Mouse (Mus musculus) G1E (cell line): ENCODE results near the gene Tmprss7. TPM values are rescaled to one million over a fixed set of nuclear protein-coding genes. Genes with fewer than 3 reads are reported as not detected.

Experiments
- ATAC-seq: 2 replicates; pipeline ENCODE4 v1.8.0; 2016; ENCODE audit warnings: mild to moderate bottlenecking; ENCODE audit not compliant: insufficient number of reproducible peaks, poor library complexity, low FRiP score, severe bottlenecking; ENCODE audit errors: extremely low read depth
- DNase-seq: peaks from one replicate; pipeline ENCODE4 v3.0.0; 2012; ENCODE audit warnings: low spot score
- H3K27me3 ChIP-seq: 2 replicates; pipeline ENCODE4 v1.6.1; 2012; ENCODE audit warnings: mild to moderate bottlenecking, low read length, inconsistent platforms; ENCODE audit not compliant: insufficient read depth
- H3K36me3 ChIP-seq: replicated peaks from 2 replicates; pipeline ENCODE3; 2012; ENCODE audit warnings: mild to moderate bottlenecking, inconsistent platforms
- H3K4me1 ChIP-seq: 2 replicates; pipeline ENCODE4 v1.6.1; 2012; ENCODE audit warnings: low read depth, low read length, inconsistent platforms, mixed read lengths; ENCODE audit not compliant: insufficient read depth
- H3K4me3 ChIP-seq: 2 replicates; pipeline ENCODE4 v1.5.1; 2012; ENCODE audit warnings: low read depth, mild to moderate bottlenecking, inconsistent platforms, low read length, moderate library complexity, mixed read lengths
- H3K9me3 ChIP-seq: replicated peaks from 2 replicates; pipeline ENCODE4 v1.6.1; 2012; ENCODE audit warnings: inconsistent platforms
- CTCF ChIP-seq: IDR thresholded peaks from 2 replicates; pipeline ENCODE4 v1.5.1; 2012; ENCODE audit warnings: low read depth, low read length, inconsistent platforms, mixed read lengths
- GATA1 ChIP-seq: IDR thresholded peaks from 2 replicates; pipeline ENCODE4 v1.6.1; 2012; ENCODE audit warnings: borderline replicate concordance, low read length, inconsistent platforms, mixed read lengths
- GATA2 ChIP-seq: IDR thresholded peaks from 2 replicates; pipeline ENCODE4 v1.6.1; 2012; ENCODE audit warnings: low read depth, low read length, inconsistent platforms, borderline replicate concordance
- POLR2AphosphoS5 ChIP-seq: IDR thresholded peaks from 2 replicates; pipeline ENCODE4 v1.6.1; 2012; ENCODE audit warnings: low read depth, low read length, inconsistent platforms; ENCODE audit not compliant: insufficient replicate concordance
- TAL1 ChIP-seq: conservative IDR thresholded peaks from 2 replicates; pipeline ENCODE4 v1.6.1; 2012; ENCODE audit warnings: low read depth, low read length, inconsistent platforms, mixed read lengths
- polyA plus RNA-seq: library from polyadenylated mRNA; stranded (reverse); fragments of >175 nt; gene quantifications from 2 replicates; pipeline ENCODE4 v1.2.3, GENCODE M21; 2012
- total RNA-seq, 2 experiments: library from RNA; stranded (forward) in 1 of 2; stranded (reverse) in 1 of 2; fragments of 200-1000 nt in 1 of 2; fragments of >200 nt in 1 of 2; fragmentation: Nextera tagmentation in 1 of 2; gene quantifications; 2 replicates each; pipeline ENCODE4 v1.2.3; 2014 to 2017

The Tmprss7 gene
- total and polyA plus RNA-seq, 3 experiments: 1.8 TPM; not detected in 2

DNA sequence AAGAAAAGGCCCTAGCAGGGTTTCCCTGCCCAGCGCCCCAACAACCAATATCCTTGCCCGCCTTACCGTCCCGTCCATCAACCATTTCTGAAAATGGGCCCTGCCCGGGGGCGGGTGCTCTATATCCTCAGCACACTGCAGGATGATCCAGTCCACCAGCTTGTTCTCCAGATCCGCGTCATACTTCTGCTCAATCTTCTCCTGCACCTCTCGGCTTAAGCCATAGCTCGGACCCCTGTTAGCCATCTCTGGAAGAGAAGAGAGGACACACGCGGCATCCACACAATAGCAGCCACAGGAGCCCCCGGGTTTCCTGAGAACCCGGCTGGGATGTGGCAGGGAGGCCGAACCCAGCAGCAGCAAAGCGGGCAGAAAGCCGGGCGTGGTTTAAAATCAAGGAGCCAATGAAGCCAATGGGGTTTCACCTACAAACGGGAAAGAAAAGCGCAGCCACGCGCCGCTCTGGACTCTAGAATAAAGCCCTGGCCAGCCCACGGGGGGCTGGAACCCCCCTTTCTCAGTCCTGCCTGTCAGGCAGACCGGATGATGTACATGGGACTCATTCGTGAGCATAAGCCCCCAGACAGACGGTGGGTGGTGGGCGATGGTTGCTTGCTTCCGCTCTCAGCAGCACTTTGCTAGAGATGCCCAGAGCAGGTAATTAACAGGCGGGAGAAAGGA lies 30.7 kb upstream of the Tmprss7 start, which contains the start of gene Tagln3:
TSS of gene Tagln3 (minus strand) at position 548 of the 681 bp plus-strand sequence.
- ATAC-seq: no peak
- peaks cover 11% of the 10 kb centered on the region for H3K36me3 ChIP-seq
- 0 out of 2 replicates have a peak, but pooled peaks cover 3% of the 10 kb centered on the region for H3K27me3 ChIP-seq
- TF ChIP-seq TAL1 (no peak), CTCF (no peak), GATA1 (no peak), POLR2AphosphoS5 (no peak), GATA2 (no peak)
- no peak for DNase-seq
- H3K4me3 ChIP-seq: no peak within 1 kb of the TSS
- no peaks in the 10 kb centered on the region for H3K4me1 ChIP-seq
- H3K9me3 ChIP-seq: no peaks in the 10 kb centered on the region

DNA sequence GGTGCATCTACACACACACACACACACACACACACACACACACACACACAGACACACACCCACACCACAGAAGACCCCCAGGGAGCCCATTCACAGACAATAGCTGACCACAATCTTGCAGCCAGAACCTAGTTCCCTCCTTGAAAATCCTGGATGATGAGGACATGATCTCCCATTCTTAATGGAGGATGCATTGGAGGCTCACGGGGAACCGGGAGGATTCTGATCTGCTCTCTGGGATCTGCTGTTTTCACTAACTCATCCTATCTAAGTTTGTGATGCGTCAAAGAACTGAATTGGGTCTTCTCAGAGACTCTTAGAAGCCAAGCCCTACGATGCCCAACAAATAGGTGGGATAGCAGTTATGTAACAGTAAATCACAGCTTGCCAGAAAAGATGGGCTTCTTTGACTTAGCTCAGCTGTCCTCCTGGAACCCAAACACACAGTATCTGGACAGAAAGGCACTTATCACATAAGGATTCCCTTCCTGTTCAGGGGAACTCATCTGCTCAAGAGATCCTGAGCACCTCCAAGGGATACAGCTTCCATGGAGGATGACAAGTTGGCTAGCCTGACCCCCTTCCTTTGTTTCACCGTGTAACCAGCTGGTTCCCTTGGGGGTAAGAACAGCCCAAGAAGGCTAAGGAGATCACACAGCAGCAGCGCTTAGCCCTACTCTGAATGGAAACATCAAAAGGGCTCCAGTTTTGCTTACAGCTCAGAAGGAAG lies 29.9 kb upstream of the Tmprss7 start:
- 0 out of 2 replicates have a peak, but pooled peaks cover 6% of the 10 kb centered on the region for H3K27me3 ChIP-seq
- no peak for ATAC-seq
- H3K4me3 ChIP-seq: no peak overlapping the region
- no peaks in the 10 kb centered on the region for H3K4me1 ChIP-seq
- H3K9me3 ChIP-seq: no peaks in the 10 kb centered on the region
- peaks cover 4% of the 10 kb centered on the region for H3K36me3 ChIP-seq
- no peak for TF ChIP-seq TAL1
- no peak for TF ChIP-seq GATA1
- TF ChIP-seq CTCF: no peak
- TF ChIP-seq POLR2AphosphoS5: no peak
- TF ChIP-seq GATA2: no peak
- DNase-seq: no peak

DNA sequence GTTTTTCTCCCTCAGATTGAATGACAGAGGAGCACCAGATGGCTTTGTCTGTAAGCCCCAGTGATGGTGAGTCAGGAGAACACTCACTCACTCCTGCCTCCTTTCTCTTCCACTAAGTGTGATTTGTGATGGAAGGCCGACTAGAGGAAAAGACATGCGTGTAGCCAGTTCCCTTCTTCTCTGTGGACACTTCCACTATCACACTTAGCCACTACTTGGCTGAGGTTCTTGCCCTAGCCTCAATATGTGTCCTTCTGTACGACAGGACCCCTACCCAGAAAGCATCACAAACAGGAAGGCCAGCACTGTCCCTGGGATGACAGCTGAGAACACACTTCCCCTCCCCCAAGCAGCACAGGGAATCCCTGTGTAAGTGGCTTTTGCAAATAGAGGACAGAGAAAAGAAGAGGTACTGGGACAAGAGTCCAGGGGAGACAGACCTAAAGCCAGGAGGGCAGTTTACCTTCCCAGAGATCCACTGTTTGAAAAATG lies 29.0 kb upstream of the Tmprss7 start:
- H3K4me1 ChIP-seq: no peaks in the 10 kb centered on the region
- ATAC-seq: no peak
- TF ChIP-seq GATA1 (no peak), GATA2 (no peak), CTCF (no peak), TAL1 (no peak), POLR2AphosphoS5 (no peak)
- H3K9me3 ChIP-seq: no peaks in the 10 kb centered on the region
- 0 out of 2 replicates have a peak, but pooled peaks cover 6% of the 10 kb centered on the region for H3K27me3 ChIP-seq
- no peaks in the 10 kb centered on the region for H3K36me3 ChIP-seq
- no peak for DNase-seq
- H3K4me3 ChIP-seq: no peak overlapping the region

DNA sequence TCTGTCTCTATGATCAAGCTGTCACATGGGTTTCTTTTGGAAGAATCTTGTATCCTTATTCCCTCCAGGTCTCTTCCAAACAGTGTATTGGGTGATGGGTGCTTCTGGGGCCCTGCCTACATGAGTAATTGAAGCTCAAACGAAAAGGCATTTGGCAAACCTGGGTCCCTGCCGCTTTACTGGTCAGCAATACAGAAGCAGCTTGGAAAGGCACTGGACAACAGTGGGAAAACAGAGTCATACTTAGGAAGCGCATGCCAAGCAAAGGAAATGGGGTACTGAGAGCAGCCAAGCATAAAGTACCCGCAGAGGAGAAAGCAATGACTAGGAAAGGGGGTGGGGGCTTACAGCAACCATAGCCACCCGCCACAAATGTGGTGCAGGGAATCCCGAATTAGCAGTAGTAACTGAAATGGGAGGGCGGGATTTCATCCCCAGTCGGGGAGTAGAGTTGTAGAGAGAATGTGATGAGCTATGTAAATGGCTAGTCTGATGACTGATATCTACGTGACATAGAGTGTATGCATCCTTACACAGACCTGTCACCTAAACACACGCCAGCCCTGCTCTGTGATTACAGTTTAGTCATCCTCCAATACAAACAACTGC lies 26.7 kb upstream of the Tmprss7 start:
- no peak overlapping the region for H3K4me3 ChIP-seq
- no peak for DNase-seq
- ATAC-seq: no peak
- H3K4me1 ChIP-seq: no peaks in the 10 kb centered on the region
- no peaks in the 10 kb centered on the region for H3K9me3 ChIP-seq
- H3K27me3 ChIP-seq: 0 out of 2 replicates have a peak, but pooled peaks cover 6% of the 10 kb centered on the region
- H3K36me3 ChIP-seq: no peaks in the 10 kb centered on the region
- TF ChIP-seq GATA1 (no peak), CTCF (no peak), GATA2 (no peak), TAL1 (no peak), POLR2AphosphoS5 (no peak)

DNA sequence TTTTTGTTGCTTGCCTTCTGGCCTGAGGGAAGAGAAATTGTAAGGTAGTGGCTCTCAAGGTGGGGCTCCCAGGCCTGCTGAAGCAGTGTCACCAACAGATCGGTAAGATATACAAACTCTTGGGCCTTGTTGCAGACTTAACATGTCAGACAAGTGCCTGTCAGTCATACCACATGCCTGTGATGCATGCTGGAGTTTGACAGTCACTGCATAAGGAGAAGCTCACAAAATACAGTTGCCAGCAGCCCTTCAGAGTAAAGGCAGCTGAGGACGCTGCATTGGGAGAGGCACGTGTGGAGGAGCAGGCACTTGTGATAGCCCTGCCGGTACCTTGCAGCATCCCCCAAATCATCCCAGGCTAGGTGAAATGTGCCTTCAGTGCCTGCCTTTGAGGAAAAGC lies 24.8 kb upstream of the Tmprss7 start:
- Histone ChIP-seq H3K4me3 (no peak overlapping the region), H3K36me3 (no peaks in the 10 kb centered on the region), H3K9me3 (no peaks in the 10 kb centered on the region), H3K27me3 (0 out of 2 replicates have a peak, but pooled peaks cover 6% of the 10 kb centered on the region), H3K4me1 (no peaks in the 10 kb centered on the region)
- TF ChIP-seq GATA1 (no peak), GATA2 (no peak), CTCF (no peak), POLR2AphosphoS5 (no peak), TAL1 (no peak)
- ATAC-seq (no peak), DNase-seq (no peak)
